Mouse (Mus musculus) layer of hippocampus, adult 18-20 months (tissue): ENCODE measurements around the gene Dhx30. TPM values are rescaled to one million over a fixed set of nuclear protein-coding genes. Genes with fewer than 3 reads are reported as not detected.
A peak's percentile ranks its signal among the peaks of the same experiment; 100 is the strongest.
"Not testable (repeated sequence)": the region's sequence is repeated elsewhere in the genome, so short reads cannot be mapped to it uniquely, and the experiment has no call there.

Experiments used
- DNase-seq, 2 experiments: peaks; one replicate each; pipeline ENCODE4 v3.0.0; 2022; ENCODE audit warnings: low spot score in 2 of 2
- total RNA-seq, 2 experiments: library from RNA; stranded (reverse); gene quantifications; 2 replicates each; pipeline ENCODE4 v1.2.3; 2021

Gene Dhx30
- total RNA-seq, 2 experiments from 2014 or later = 159 to 161 TPM

DNA sequence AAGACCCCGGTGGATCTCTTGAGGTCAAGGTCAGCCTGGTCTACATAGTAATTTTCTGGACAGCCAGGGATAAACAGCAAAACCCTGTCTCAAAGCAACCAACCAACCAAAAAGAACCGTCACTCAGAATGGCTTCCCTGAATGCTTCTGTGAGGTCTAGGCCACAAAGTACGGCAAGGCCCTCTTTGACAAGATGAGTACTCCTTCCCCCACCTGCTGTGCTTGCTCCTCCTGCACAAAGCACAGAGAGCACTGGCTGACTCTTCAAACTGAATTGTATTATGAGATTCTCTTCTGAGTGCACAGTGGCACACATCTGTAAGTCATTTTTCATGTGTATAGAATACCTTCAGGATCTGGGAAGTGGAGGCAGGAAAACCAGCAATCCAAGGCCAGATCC, 19.8 kb downstream of the Dhx30 start:
- no peak for DNase-seq

- DNase-seq = no peak
Observed at GRCm38 (mm10) chr9:110094761-110095160, 22.9 kb downstream of the Dhx30 start.

- DNase-seq = no peak
Observed at GRCm38 (mm10) chr9:110093303-110093702, 24.3 kb downstream of the Dhx30 start.

GRCm38 (mm10) chr9:110085693-110086092, 31.9 kb downstream of the Dhx30 start:
- DNase-seq = no peak

- DNase-seq = peak in 1 of 2 experiments; percentile 51
Observed at GRCm38 (mm10) chr9:110084201-110084964, 33.2 kb downstream of the Dhx30 start.

GRCm38 (mm10) chr9:110081066-110081465, 36.6 kb downstream of the Dhx30 start:
- no peak for DNase-seq

DNA sequence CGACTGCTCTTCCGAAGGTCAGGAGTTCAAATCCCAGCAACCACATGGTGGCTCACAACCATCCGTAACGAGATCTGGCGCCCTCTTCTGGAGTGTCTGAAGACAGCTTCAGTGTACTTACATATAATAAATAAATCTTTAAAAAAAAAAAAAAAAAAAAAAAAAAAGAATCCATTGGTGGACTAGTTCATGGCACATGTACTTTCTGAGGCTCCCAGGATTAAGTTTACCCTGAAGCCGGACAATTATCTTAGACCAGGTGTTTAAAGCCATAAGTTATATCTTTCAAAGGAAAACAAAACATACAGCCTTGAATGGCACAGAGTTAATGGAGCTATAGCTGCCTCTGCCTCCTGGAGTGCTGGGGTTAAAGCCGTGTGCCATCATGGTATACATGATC, 41.2 kb downstream of the Dhx30 start:
- not testable (repeated sequence) for DNase-seq

DNA sequence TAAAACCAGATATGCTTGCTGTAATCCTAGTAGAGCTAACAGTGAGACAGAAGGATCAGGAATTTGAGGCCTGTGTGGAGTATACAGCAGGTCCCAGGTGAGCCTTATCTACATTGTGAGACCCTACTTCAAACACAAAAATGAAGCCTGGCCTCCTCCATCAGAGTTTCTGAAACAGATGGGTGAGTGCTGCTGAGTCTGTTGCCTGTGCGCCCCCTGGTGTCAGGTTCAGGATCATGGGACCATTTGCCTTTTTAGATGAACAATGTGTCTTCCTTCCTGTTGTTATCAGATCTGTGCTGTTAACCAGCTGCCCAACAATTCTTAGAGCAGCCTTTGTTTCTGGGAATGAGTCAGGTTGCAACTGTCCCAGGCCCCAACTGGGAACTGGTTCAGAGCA, 45.8 kb downstream of the Dhx30 start:
- DNase-seq = peak; percentile 77 to 96

- no peak for DNase-seq
Observed at GRCm38 (mm10) chr9:110071011-110071410, 46.6 kb downstream of the Dhx30 start.

DNA sequence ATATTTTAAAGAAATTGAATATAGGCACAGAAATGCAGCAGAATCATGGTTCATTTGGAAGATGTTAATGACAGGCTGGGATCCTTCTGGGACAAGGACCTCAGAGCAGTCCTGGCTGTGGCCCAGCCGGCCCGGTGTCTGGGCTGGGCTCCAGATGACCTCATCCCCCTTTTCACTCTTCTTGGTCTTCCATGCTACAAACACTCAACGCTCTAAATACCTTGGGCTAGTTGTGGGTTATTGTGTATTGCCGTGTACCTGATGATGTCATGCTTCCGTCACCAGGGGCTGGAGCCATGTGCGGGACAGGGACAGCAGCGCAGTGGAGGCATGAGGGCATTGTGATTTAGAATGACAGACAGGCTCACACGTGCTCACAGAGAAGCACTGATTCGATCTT, 47.3 kb downstream of the Dhx30 start:
- DNase-seq = no peak

DNA sequence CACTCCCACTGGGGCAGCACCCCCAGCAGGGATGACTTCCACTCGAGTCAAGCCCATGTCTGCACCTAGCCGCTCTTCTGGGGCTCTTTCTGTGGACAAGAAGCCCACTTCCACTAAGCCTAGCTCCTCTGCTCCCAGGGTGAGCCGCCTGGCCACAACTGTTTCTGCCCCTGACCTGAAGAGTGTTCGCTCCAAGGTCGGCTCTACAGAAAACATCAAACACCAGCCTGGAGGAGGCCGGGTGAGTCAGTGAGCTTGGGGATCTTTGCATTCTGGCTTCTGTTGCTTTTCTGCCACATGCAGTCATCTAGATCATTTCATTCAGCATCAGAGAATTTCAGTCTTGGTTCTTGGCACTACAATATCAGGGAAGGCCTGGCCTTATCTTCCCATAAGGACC, 48.9 kb downstream of the Dhx30 start:
- DNase-seq = no peak

GRCm38 (mm10) chr9:110064641-110065040, 53.0 kb downstream of the Dhx30 start:
- DNase-seq = no peak

GRCm38 (mm10) chr9:110062861-110063260, 54.8 kb downstream of the Dhx30 start:
- DNase-seq = no peak

- no peak for DNase-seq
Observed at GRCm38 (mm10) chr9:110062405-110062804, 55.2 kb downstream of the Dhx30 start.

DNA sequence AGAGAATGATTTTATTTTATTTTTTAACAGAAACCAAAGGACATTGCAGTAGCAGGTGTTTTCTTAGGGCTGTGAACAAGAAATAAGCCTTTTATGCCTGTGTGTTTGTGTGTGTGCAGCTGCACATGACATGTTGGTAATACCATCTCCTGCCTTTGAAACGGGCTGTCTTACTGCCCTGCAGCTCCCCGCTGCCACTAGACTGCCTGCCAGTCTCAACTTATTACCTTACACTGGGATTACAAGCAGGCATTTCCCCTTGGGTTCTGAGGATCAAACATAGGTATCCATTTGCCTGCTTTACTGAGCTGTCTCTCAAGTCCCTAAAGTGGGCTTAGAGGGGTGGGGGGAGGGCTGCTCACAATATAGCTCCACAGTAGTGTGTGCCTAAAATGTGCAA, 56.9 kb downstream of the Dhx30 start:
- no peak for DNase-seq

GRCm38 (mm10) chr9:110057200-110057599, 60.4 kb downstream of the Dhx30 start:
- no peak for DNase-seq

- no peak for DNase-seq
Observed at GRCm38 (mm10) chr9:110054781-110055180, 62.8 kb downstream of the Dhx30 start.

DNA sequence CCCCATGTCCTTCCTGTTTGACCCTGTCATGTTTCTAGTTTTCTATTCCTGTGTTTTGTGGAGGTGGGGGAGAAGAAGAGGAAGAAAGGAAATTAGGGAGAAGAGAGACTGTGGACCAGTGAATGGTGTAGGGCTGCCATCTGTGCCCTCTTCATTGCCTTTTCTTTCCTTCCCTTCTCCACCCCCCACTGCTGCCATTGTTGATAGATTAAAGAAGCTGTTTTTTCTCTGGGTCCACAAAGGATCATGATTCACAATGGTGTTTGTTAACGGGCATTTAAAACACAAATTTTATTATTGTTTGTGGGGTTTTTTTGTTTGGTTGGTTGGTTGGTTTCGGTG, 63.6 kb downstream of the Dhx30 start:
- DNase-seq = no peak

- DNase-seq = peak; percentile 66 to 86
Observed at GRCm38 (mm10) chr9:110053305-110054079, 64.1 kb downstream of the Dhx30 start.

DNA sequence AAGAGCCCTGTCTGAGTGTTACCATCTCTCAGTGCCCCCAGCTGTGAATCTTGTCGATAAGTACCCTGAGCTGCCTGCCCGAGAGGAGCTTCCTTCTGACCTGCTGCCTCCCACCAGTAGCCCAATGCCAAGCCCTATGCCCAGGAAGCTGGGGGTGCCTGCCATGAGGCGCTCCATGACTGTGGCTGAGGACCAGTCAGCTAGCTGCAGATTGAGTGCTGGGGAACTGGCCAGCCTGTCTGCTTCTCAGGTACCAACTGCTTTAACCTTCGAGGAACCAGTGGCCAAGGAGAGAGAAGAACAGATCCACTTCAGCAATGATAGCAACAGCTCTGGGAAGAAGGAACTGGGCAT, 64.7 kb downstream of the Dhx30 start:
- DNase-seq = no peak

GRCm38 (mm10) chr9:110051869-110052661, 65.6 kb downstream of the Dhx30 start:
- DNase-seq = peak; percentile 80 to 88

GRCm38 (mm10) chr9:110051184-110051583, 66.4 kb downstream of the Dhx30 start:
- no peak for DNase-seq
